Mouse (Mus musculus): ENCODE results near the gene Ncapd2. TPM values are rescaled to one million over a fixed set of nuclear protein-coding genes. Genes with fewer than 3 reads are reported as not detected.

Ncapd2 gene
- polyA plus RNA-seq, 1 experiment from 2014 or later: 182 TPM

GRCm38 (mm10) chr6:125153682-125154081 is 37.8 kb downstream of the Ncapd2 start:
- Histone ChIP-seq H3K36me3 (ENCODE audit: control insufficient read depth, insufficient read depth, low read length) (peaks cover 17% of the 10 kb centered on the region), H3K9me3 (ENCODE audit: control insufficient read depth, low read length) (no peaks in the 10 kb centered on the region), H3K4me3 (ENCODE audit: low read depth, low read length) (no peak overlapping the region), H3K27me3 (ENCODE audit: control insufficient read depth, insufficient read depth, low read length) (no peaks in the 10 kb centered on the region), H3K27ac (replicated peaks; ENCODE audit: low read depth, low read length) (no peak overlapping the region), H3K9ac (ENCODE audit: low read length) (no peak overlapping the region), H3K4me1 (ENCODE audit: control insufficient read depth, insufficient read depth, low read length) (0 out of 2 replicates have a peak, but pooled peaks cover under 1% of the 10 kb centered on the region), H3K4me2 (ENCODE audit: low read depth, severe bottlenecking) (no peak overlapping the region)
- ATAC-seq (ENCODE audit: insufficient number of reproducible peaks, low FRiP score, low TSS enrichment, low read depth): no peak
- WGBS: 93% methylated on average over 4 of the region's 4 CpGs
- no peak for DNase-seq (ENCODE audit: low spot score)

GRCm38 (mm10) chr6:125153018-125153389 is 38.5 kb downstream of the Ncapd2 start:
- 82% methylated on average over 5 of the region's 5 CpGs for WGBS
- ATAC-seq (ENCODE audit: insufficient number of reproducible peaks, low FRiP score, low TSS enrichment, low read depth): no peak

GRCm38 (mm10) chr6:125152212-125153017 is 39.1 kb downstream of the Ncapd2 start:
- DNase-seq (ENCODE audit: low spot score) (no peak), ATAC-seq (ENCODE audit: insufficient number of reproducible peaks, low FRiP score, low TSS enrichment, low read depth) (no peak)
- WGBS: 84% methylated on average over 22 of the region's 22 CpGs
- peaks cover 12% of the 10 kb centered on the region for H3K36me3 ChIP-seq (ENCODE audit: control insufficient read depth, insufficient read depth, low read length)
- no peak overlapping the region for H3K9ac ChIP-seq (ENCODE audit: low read length)
- H3K9me3 ChIP-seq (ENCODE audit: control insufficient read depth, low read length): no peaks in the 10 kb centered on the region
- H3K4me3 ChIP-seq (ENCODE audit: low read depth, low read length): no peak overlapping the region
- H3K27ac ChIP-seq (replicated peaks; ENCODE audit: low read depth, low read length): no peak overlapping the region
- H3K4me1 ChIP-seq (ENCODE audit: control insufficient read depth, insufficient read depth, low read length): 0 out of 2 replicates have a peak, but pooled peaks cover 6% of the 10 kb centered on the region
- no peaks in the 10 kb centered on the region for H3K27me3 ChIP-seq (ENCODE audit: control insufficient read depth, insufficient read depth, low read length)
- H3K4me2 ChIP-seq (ENCODE audit: low read depth, severe bottlenecking): no peak overlapping the region

More at GRCm38 (mm10) chr6:125153018-125153389, 38.5 kb downstream of the Ncapd2 start:
- Histone ChIP-seq H3K27me3 (ENCODE audit: control insufficient read depth, insufficient read depth, low read length) (no peaks in the 10 kb centered on the region), H3K4me3 (ENCODE audit: low read depth, low read length) (no peak overlapping the region), H3K4me2 (ENCODE audit: low read depth, severe bottlenecking) (no peak overlapping the region), H3K27ac (replicated peaks; ENCODE audit: low read depth, low read length) (no peak overlapping the region), H3K4me1 (ENCODE audit: control insufficient read depth, insufficient read depth, low read length) (0 out of 2 replicates have a peak, but pooled peaks cover 6% of the 10 kb centered on the region), H3K9me3 (ENCODE audit: control insufficient read depth, low read length) (no peaks in the 10 kb centered on the region), H3K9ac (ENCODE audit: low read length) (no peak overlapping the region), H3K36me3 (ENCODE audit: control insufficient read depth, insufficient read depth, low read length) (peaks cover 14% of the 10 kb centered on the region)
- no peak for DNase-seq (ENCODE audit: low spot score)

GRCm38 (mm10) chr6:125149569-125149950 is 41.9 kb downstream of the Ncapd2 start:
- Histone ChIP-seq H3K27me3 (ENCODE audit: control insufficient read depth, insufficient read depth, low read length) (no peaks in the 10 kb centered on the region), H3K9ac (ENCODE audit: low read length) (0 out of 2 replicates have a peak overlapping the region, but pooled peaks have one; percentile 7), H3K27ac (replicated peaks; ENCODE audit: low read depth, low read length) (no peak overlapping the region), H3K4me1 (ENCODE audit: control insufficient read depth, insufficient read depth, low read length) (peaks cover 19% of the 10 kb centered on the region; the same call in 1 of the 2 replicates), H3K36me3 (ENCODE audit: control insufficient read depth, insufficient read depth, low read length) (peaks cover 11% of the 10 kb centered on the region), H3K4me3 (ENCODE audit: low read depth, low read length) (no peak overlapping the region), H3K4me2 (ENCODE audit: low read depth, severe bottlenecking) (no peak overlapping the region), H3K9me3 (ENCODE audit: control insufficient read depth, low read length) (no peaks in the 10 kb centered on the region)
- no peak for DNase-seq (ENCODE audit: low spot score)
- 72% methylated on average over 7 of the region's 7 CpGs for WGBS
- no peak for ATAC-seq (ENCODE audit: insufficient number of reproducible peaks, low FRiP score, low TSS enrichment, low read depth)

- H3K36me3 ChIP-seq (ENCODE audit: control insufficient read depth, insufficient read depth, low read length): peaks cover 15% of the 10 kb centered on the region
- H3K9ac ChIP-seq (ENCODE audit: low read length): 0 out of 2 replicates have a peak overlapping the region, but pooled peaks have one; percentile 7
- peaks cover 22% of the 10 kb centered on the region; the same call in 1 of the 2 replicates for H3K4me1 ChIP-seq (ENCODE audit: control insufficient read depth, insufficient read depth, low read length)
- no peaks in the 10 kb centered on the region for H3K27me3 ChIP-seq (ENCODE audit: control insufficient read depth, insufficient read depth, low read length)
- no peak for DNase-seq (ENCODE audit: low spot score)
- H3K4me3 ChIP-seq (ENCODE audit: low read depth, low read length): no peak overlapping the region
- no peaks in the 10 kb centered on the region for H3K9me3 ChIP-seq (ENCODE audit: control insufficient read depth, low read length)
- no peak for ATAC-seq (ENCODE audit: insufficient number of reproducible peaks, low FRiP score, low TSS enrichment, low read depth)
- no peak overlapping the region for H3K27ac ChIP-seq (replicated peaks; ENCODE audit: low read depth, low read length)
- H3K4me2 ChIP-seq (ENCODE audit: low read depth, severe bottlenecking): no peak overlapping the region
- 81% methylated on average over 16 of the region's 16 CpGs for WGBS
These were observed 42.5 kb downstream of the Ncapd2 start for GRCm38 (mm10) chr6:125148926-125149568.

- Histone ChIP-seq H3K4me1 (ENCODE audit: control insufficient read depth, insufficient read depth, low read length) (peaks cover 22% of the 10 kb centered on the region; the same call in 1 of the 2 replicates), H3K4me3 (ENCODE audit: low read depth, low read length) (0 out of 2 replicates have a peak overlapping the region, but pooled peaks have one; percentile 1), H3K4me2 (ENCODE audit: low read depth, severe bottlenecking) (no peak overlapping the region), H3K27me3 (ENCODE audit: control insufficient read depth, insufficient read depth, low read length) (no peaks in the 10 kb centered on the region), H3K9me3 (ENCODE audit: control insufficient read depth, low read length) (no peaks in the 10 kb centered on the region), H3K27ac (replicated peaks; ENCODE audit: low read depth, low read length) (0 out of 2 replicates have a peak overlapping the region, but pooled peaks have one; percentile 14), H3K36me3 (ENCODE audit: control insufficient read depth, insufficient read depth, low read length) (peaks cover 15% of the 10 kb centered on the region), H3K9ac (ENCODE audit: low read length) (peak overlapping the region; percentile 18; the same call in 1 of the 2 replicates)
- ATAC-seq (ENCODE audit: insufficient number of reproducible peaks, low FRiP score, low TSS enrichment, low read depth) (no peak), DNase-seq (ENCODE audit: low spot score) (no peak)
- WGBS: 69% methylated on average over 18 of the region's 18 CpGs
These were observed 43.1 kb downstream of the Ncapd2 start for GRCm38 (mm10) chr6:125148251-125148925.

GRCm38 (mm10) chr6:125147329-125147728 is 44.2 kb downstream of the Ncapd2 start:
- Histone ChIP-seq H3K4me3 (ENCODE audit: low read depth, low read length) (no peak overlapping the region), H3K9ac (ENCODE audit: low read length) (no peak overlapping the region), H3K27me3 (ENCODE audit: control insufficient read depth, insufficient read depth, low read length) (no peaks in the 10 kb centered on the region), H3K27ac (replicated peaks; ENCODE audit: low read depth, low read length) (no peak overlapping the region), H3K9me3 (ENCODE audit: control insufficient read depth, low read length) (no peaks in the 10 kb centered on the region), H3K4me2 (ENCODE audit: low read depth, severe bottlenecking) (no peak overlapping the region), H3K4me1 (ENCODE audit: control insufficient read depth, insufficient read depth, low read length) (peaks cover 22% of the 10 kb centered on the region; the same call in 1 of the 2 replicates), H3K36me3 (ENCODE audit: control insufficient read depth, insufficient read depth, low read length) (peaks cover 12% of the 10 kb centered on the region)
- WGBS: 80% methylated on average over 10 of the region's 10 CpGs
- no peak for DNase-seq (ENCODE audit: low spot score)
- no peak for ATAC-seq (ENCODE audit: insufficient number of reproducible peaks, low FRiP score, low TSS enrichment, low read depth)

- no peak for DNase-seq (ENCODE audit: low spot score)
- no peak overlapping the region for H3K27ac ChIP-seq (replicated peaks; ENCODE audit: low read depth, low read length)
- peak overlapping the region; percentile 96; the same call in 1 of the 2 replicates for H3K4me2 ChIP-seq (ENCODE audit: low read depth, severe bottlenecking)
These were observed 44.7 kb downstream of the Ncapd2 start for GRCm38 (mm10) chr6:125146797-125147196.

More at GRCm38 (mm10) chr6:125146797-125147196, 44.7 kb downstream of the Ncapd2 start:
- Histone ChIP-seq H3K27me3 (ENCODE audit: control insufficient read depth, insufficient read depth, low read length) (no peaks in the 10 kb centered on the region), H3K4me3 (ENCODE audit: low read depth, low read length) (no peak overlapping the region), H3K9me3 (ENCODE audit: control insufficient read depth, low read length) (no peaks in the 10 kb centered on the region), H3K9ac (ENCODE audit: low read length) (peak overlapping the region; percentile 89), H3K4me1 (ENCODE audit: control insufficient read depth, insufficient read depth, low read length) (peaks cover 22% of the 10 kb centered on the region; the same call in 1 of the 2 replicates), H3K36me3 (ENCODE audit: control insufficient read depth, insufficient read depth, low read length) (peaks cover 14% of the 10 kb centered on the region)
- WGBS: 85% methylated on average over 4 of the region's 4 CpGs
- no peak for ATAC-seq (ENCODE audit: insufficient number of reproducible peaks, low FRiP score, low TSS enrichment, low read depth)
